ENCODE assay signal across 8 mouse cellular contexts in the genomic region with DNA sequence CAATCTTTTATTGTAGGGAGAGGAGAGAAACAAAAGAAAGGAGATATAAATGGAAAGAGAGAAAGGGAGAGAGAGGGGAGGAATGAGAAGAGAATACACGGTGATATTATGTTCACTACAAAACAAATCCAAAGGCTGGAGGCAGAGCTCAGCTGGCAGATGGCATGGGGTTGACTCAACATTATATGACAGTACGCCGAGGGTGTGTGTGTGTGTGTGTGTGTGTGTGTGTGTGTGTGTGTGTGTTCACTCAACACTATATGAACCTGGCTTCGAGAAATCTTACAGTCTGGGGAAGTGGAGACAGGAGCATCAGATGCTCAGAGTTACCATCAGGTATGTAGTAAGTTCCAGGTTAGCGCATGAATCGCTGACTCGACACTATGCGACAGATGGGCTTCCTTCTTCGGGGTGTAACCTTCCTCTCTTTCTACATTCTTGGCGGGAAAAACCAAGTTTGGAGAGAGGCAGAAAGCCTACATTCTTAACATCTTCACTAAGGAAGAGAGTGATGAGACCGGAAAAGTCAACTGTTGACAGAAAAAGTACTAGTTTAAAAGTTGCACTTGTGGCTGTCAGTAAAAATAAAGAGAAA. TPM values are rescaled to one million over a fixed set of nuclear protein-coding genes. Genes with fewer than 3 reads are reported as not detected.
DNase-seq lines count a peak whose midpoint lies in the region; ATAC-seq lines count a peak whose summit lies in the region.

No protein-coding gene starts in this region.

- no peak overlapping the region; the same call in 1 of the 2 replicates for H3K4me2 ChIP-seq in forebrain, embryonic 16.5 days (ENCODE audit: low read length)

- H3K36me3 ChIP-seq in forebrain, embryonic 10.5 days (replicated peaks) = no peaks in the 10 kb centered on the region
- no peaks in the 10 kb centered on the region for H3K36me3 ChIP-seq in forebrain, embryonic 16.5 days (ENCODE audit: control insufficient read depth, insufficient read depth)

- no peak overlapping the region for H3K9ac ChIP-seq in forebrain, embryonic 16.5 days (replicated peaks; ENCODE audit: low read depth, low read length)

- no peaks in the 10 kb centered on the region for H3K9me3 ChIP-seq in forebrain, embryonic 10.5 days
- H3K9me3 ChIP-seq in forebrain, embryonic 16.5 days (ENCODE audit: control insufficient read depth, low read length) = no peaks in the 10 kb centered on the region

- no peak overlapping the region for H3K27ac ChIP-seq in forebrain, embryonic 10.5 days
- H3K27ac ChIP-seq in forebrain, embryonic 16.5 days (ENCODE audit: low read length) = no peak overlapping the region

- 91% methylated on average over 11 of the region's 11 CpGs for WGBS in forebrain, embryonic 10.5 days
- 81% methylated on average over 11 of the region's 11 CpGs for WGBS in forebrain, embryonic 16.5 days

- no peak for DNase-seq in forebrain, embryonic 10.5 days (ENCODE audit: extremely low spot score, low spot score)
- DNase-seq in left cerebral cortex, adult 18-20 months (ENCODE audit: low spot score in 2 of 2) = peak; percentile 31 to 43
- DNase-seq in left cerebral cortex, postnatal 10 days (ENCODE audit: extremely low spot score in 1 of 2, low spot score in 2 of 2) = no peak
- DNase-seq in layer of hippocampus, adult 8-10 months (ENCODE audit: low spot score in 2 of 2) = peak; percentile 32 to 37
- peak; percentile 15 for DNase-seq in right cerebral cortex, postnatal 14 days
- DNase-seq in spleen, postnatal 36 days (ENCODE audit: low spot score in 2 of 2) = no peak
- no peak for DNase-seq in kidney, adult 11 months

- intact Hi-C loops in left cerebral cortex, postnatal 10 days (cut with DNase I) = no loop called here

- H3K4me3 ChIP-seq in forebrain, embryonic 10.5 days = peak overlapping the region; percentile 55; the same call in 1 of the 2 replicates
- no peak overlapping the region; the same call in 1 of the 2 replicates for H3K4me3 ChIP-seq in forebrain, embryonic 16.5 days (replicated peaks; ENCODE audit: low read length)

- no peak for ATAC-seq in forebrain, embryonic 16.5 days

- H3K4me1 ChIP-seq in forebrain, embryonic 10.5 days = peaks cover 9% of the 10 kb centered on the region
- H3K4me1 ChIP-seq in forebrain, embryonic 16.5 days (replicated peaks; ENCODE audit: control insufficient read depth, insufficient read depth, low read length) = peaks cover 9% of the 10 kb centered on the region

- H3K27me3 ChIP-seq in forebrain, embryonic 10.5 days (ENCODE audit: poor library complexity, severe bottlenecking) = peaks cover 28% of the 10 kb centered on the region
- no peaks in the 10 kb centered on the region for H3K27me3 ChIP-seq in forebrain, embryonic 16.5 days (replicated peaks; ENCODE audit: control insufficient read depth, insufficient read depth, low read length)

RNA-seq across cellular contexts. Expression of gene Arsj, which starts 0.5 kb away (rescaled TPM):
- 0.05 and 0.10 TPM in 2 replicates for polyA plus RNA-seq in forebrain, embryonic 10.5 days (2016; fragmentation: Nextera tagmentation; extraction: Ambion mirVana)
- 0.05 and 0.17 TPM in 2 replicates for polyA plus RNA-seq in forebrain, embryonic 16.5 days (2015; fragmentation: Nextera tagmentation; extraction: Ambion mirVana)
- total RNA-seq in left cerebral cortex, adult 18-20 months (2021) = 1 to 10 TPM; 2.9 to 3.3 TPM
- 1 to 10 TPM; 1.3 TPM for total RNA-seq in left cerebral cortex, postnatal 10 days (2021)
- 1 to 10 TPM; 3.0 to 3.6 (median 3.3) TPM for total RNA-seq in layer of hippocampus, adult 8-10 months (2022)

Comparison
In these comparisons a context has a peak if more than half of its experiments do, and no peak if none do; other contexts are left out.
1. DNase-seq: peak in left cerebral cortex, adult 18-20 months (2 of 2), layer of hippocampus, adult 8-10 months (2 of 2) and right cerebral cortex, postnatal 14 days (single experiment); none in forebrain, embryonic 10.5 days (single experiment), left cerebral cortex, postnatal 10 days (0 of 2), spleen, postnatal 36 days (0 of 2) and kidney, adult 11 months (single experiment).